Mouse (Mus musculus): ENCODE data around the gene Slc2a13. TPM values are rescaled to one million over a fixed set of nuclear protein-coding genes. Genes with fewer than 3 reads are reported as not detected.

The Slc2a13 gene
- polyA plus RNA-seq, 1 experiment from 2014 or later, result 1.9 TPM

GRCm38 (mm10) chr15:91461940-91462339, 111.1 kb downstream of the Slc2a13 start:
- Histone ChIP-seq H3K4me1 (replicated peaks; ENCODE audit: insufficient read depth, low read length) (no peaks in the 10 kb centered on the region), H3K27me3 (ENCODE audit: insufficient read depth, low read length) (no peaks in the 10 kb centered on the region), H3K4me3 (replicated peaks; ENCODE audit: low read depth, low read length) (no peak overlapping the region), H3K4me2 (ENCODE audit: low read length) (no peak overlapping the region), H3K27ac (no peak overlapping the region), H3K9ac (ENCODE audit: low read depth, low read length) (no peak overlapping the region), H3K9me3 (replicated peaks; ENCODE audit: low read length) (no peaks in the 10 kb centered on the region), H3K36me3 (ENCODE audit: insufficient read depth, low read length) (no peaks in the 10 kb centered on the region)
- ATAC-seq (replicated peaks; ENCODE audit: low FRiP score, low read depth) (no peak), DNase-seq (ENCODE audit: low spot score) (peak; percentile 11)
- no peak for TF ChIP-seq CTCF (IDR thresholded peaks at IDR 0.05; ENCODE audit: low read depth)
- WGBS, result 62% methylated on average over 2 of the region's 2 CpGs

GRCm38 (mm10) chr15:91457202-91457601, 115.9 kb downstream of the Slc2a13 start:
- Histone ChIP-seq H3K9ac (ENCODE audit: low read depth, low read length) (no peak overlapping the region), H3K4me2 (ENCODE audit: low read length) (no peak overlapping the region), H3K27ac (no peak overlapping the region), H3K36me3 (ENCODE audit: insufficient read depth, low read length) (no peaks in the 10 kb centered on the region), H3K9me3 (replicated peaks; ENCODE audit: low read length) (no peaks in the 10 kb centered on the region), H3K4me3 (replicated peaks; ENCODE audit: low read depth, low read length) (no peak overlapping the region), H3K4me1 (replicated peaks; ENCODE audit: insufficient read depth, low read length) (no peaks in the 10 kb centered on the region), H3K27me3 (ENCODE audit: insufficient read depth, low read length) (no peaks in the 10 kb centered on the region)
- no peak; the same call in 1 of the 2 replicates for ATAC-seq (replicated peaks; ENCODE audit: low FRiP score, low read depth)
- WGBS, result 39% methylated on average over 2 of the region's 2 CpGs
- TF ChIP-seq CTCF (IDR thresholded peaks at IDR 0.05; ENCODE audit: low read depth), result no peak
- peak; percentile 77 for DNase-seq (ENCODE audit: low spot score)

- no peak for ATAC-seq (replicated peaks; ENCODE audit: low FRiP score, low read depth)
Observed at GRCm38 (mm10) chr15:91445399-91445798, 127.7 kb downstream of the Slc2a13 start.

GRCm38 (mm10) chr15:91443449-91443848, 129.6 kb downstream of the Slc2a13 start:
- WGBS, result 86% methylated on average over 8 of the region's 8 CpGs
- DNase-seq (ENCODE audit: low spot score) (no peak), ATAC-seq (replicated peaks; ENCODE audit: low FRiP score, low read depth) (no peak)
- H3K9me3 ChIP-seq (replicated peaks; ENCODE audit: low read length), result no peaks in the 10 kb centered on the region
- no peak overlapping the region for H3K27ac ChIP-seq
- no peaks in the 10 kb centered on the region for H3K36me3 ChIP-seq (ENCODE audit: insufficient read depth, low read length)
- no peak overlapping the region for H3K9ac ChIP-seq (ENCODE audit: low read depth, low read length)
- H3K4me3 ChIP-seq (replicated peaks; ENCODE audit: low read depth, low read length), result no peak overlapping the region
- no peak overlapping the region for H3K4me2 ChIP-seq (ENCODE audit: low read length)
- TF ChIP-seq CTCF (IDR thresholded peaks at IDR 0.05; ENCODE audit: low read depth), result no peak
- 0 out of 2 replicates have a peak, but pooled peaks cover 8% of the 10 kb centered on the region for H3K4me1 ChIP-seq (replicated peaks; ENCODE audit: insufficient read depth, low read length)
- H3K27me3 ChIP-seq (ENCODE audit: insufficient read depth, low read length), result no peaks in the 10 kb centered on the region

More at GRCm38 (mm10) chr15:91445399-91445798, 127.7 kb downstream of the Slc2a13 start:
- Histone ChIP-seq H3K36me3 (ENCODE audit: insufficient read depth, low read length) (no peaks in the 10 kb centered on the region), H3K4me2 (ENCODE audit: low read length) (no peak overlapping the region), H3K4me3 (replicated peaks; ENCODE audit: low read depth, low read length) (no peak overlapping the region), H3K27ac (no peak overlapping the region), H3K4me1 (replicated peaks; ENCODE audit: insufficient read depth, low read length) (0 out of 2 replicates have a peak, but pooled peaks cover 8% of the 10 kb centered on the region), H3K27me3 (ENCODE audit: insufficient read depth, low read length) (no peaks in the 10 kb centered on the region), H3K9ac (ENCODE audit: low read depth, low read length) (no peak overlapping the region), H3K9me3 (replicated peaks; ENCODE audit: low read length) (no peaks in the 10 kb centered on the region)
- no peak for DNase-seq (ENCODE audit: low spot score)
- no peak for TF ChIP-seq CTCF (IDR thresholded peaks at IDR 0.05; ENCODE audit: low read depth)
- WGBS, result 71% methylated on average over 6 of the region's 6 CpGs

GRCm38 (mm10) chr15:91439883-91440282, 133.2 kb downstream of the Slc2a13 start:
- TF ChIP-seq CTCF (IDR thresholded peaks at IDR 0.05; ENCODE audit: low read depth), result no peak
- 72% methylated on average over 2 of the region's 2 CpGs for WGBS
- ATAC-seq (replicated peaks; ENCODE audit: low FRiP score, low read depth), result no peak
- Histone ChIP-seq H3K4me1 (replicated peaks; ENCODE audit: insufficient read depth, low read length) (0 out of 2 replicates have a peak, but pooled peaks cover 2% of the 10 kb centered on the region), H3K9me3 (replicated peaks; ENCODE audit: low read length) (no peaks in the 10 kb centered on the region), H3K36me3 (ENCODE audit: insufficient read depth, low read length) (no peaks in the 10 kb centered on the region), H3K4me2 (ENCODE audit: low read length) (no peak overlapping the region), H3K9ac (ENCODE audit: low read depth, low read length) (no peak overlapping the region), H3K27ac (no peak overlapping the region), H3K27me3 (ENCODE audit: insufficient read depth, low read length) (no peaks in the 10 kb centered on the region), H3K4me3 (replicated peaks; ENCODE audit: low read depth, low read length) (no peak overlapping the region)
- DNase-seq (ENCODE audit: low spot score), result no peak

GRCm38 (mm10) chr15:91425426-91425825, 147.6 kb downstream of the Slc2a13 start:
- no peak for TF ChIP-seq CTCF (IDR thresholded peaks at IDR 0.05; ENCODE audit: low read depth)
- Histone ChIP-seq H3K27ac (no peak overlapping the region), H3K4me2 (ENCODE audit: low read length) (no peak overlapping the region), H3K36me3 (ENCODE audit: insufficient read depth, low read length) (no peaks in the 10 kb centered on the region), H3K4me3 (replicated peaks; ENCODE audit: low read depth, low read length) (no peak overlapping the region), H3K9ac (ENCODE audit: low read depth, low read length) (no peak overlapping the region), H3K27me3 (ENCODE audit: insufficient read depth, low read length) (no peaks in the 10 kb centered on the region), H3K4me1 (replicated peaks; ENCODE audit: insufficient read depth, low read length) (no peaks in the 10 kb centered on the region), H3K9me3 (replicated peaks; ENCODE audit: low read length) (no peaks in the 10 kb centered on the region)
- ATAC-seq (replicated peaks; ENCODE audit: low FRiP score, low read depth), result no peak
- DNase-seq (ENCODE audit: low spot score), result no peak
- 92% methylated on average over 6 of the region's 6 CpGs for WGBS

GRCm38 (mm10) chr15:91406979-91407378, 166.1 kb downstream of the Slc2a13 start:
- 15% methylated on average over 7 of the region's 7 CpGs for WGBS

More at GRCm38 (mm10) chr15:91406979-91407378, 166.1 kb downstream of the Slc2a13 start:
- DNase-seq (ENCODE audit: low spot score) (peak; percentile 25), ATAC-seq (replicated peaks; ENCODE audit: low FRiP score, low read depth) (no peak)
- Histone ChIP-seq H3K27ac (no peak overlapping the region), H3K27me3 (ENCODE audit: insufficient read depth, low read length) (no peaks in the 10 kb centered on the region), H3K4me1 (replicated peaks; ENCODE audit: insufficient read depth, low read length) (no peaks in the 10 kb centered on the region), H3K9ac (ENCODE audit: low read depth, low read length) (no peak overlapping the region), H3K4me3 (replicated peaks; ENCODE audit: low read depth, low read length) (no peak overlapping the region), H3K9me3 (replicated peaks; ENCODE audit: low read length) (no peaks in the 10 kb centered on the region), H3K36me3 (ENCODE audit: insufficient read depth, low read length) (no peaks in the 10 kb centered on the region), H3K4me2 (ENCODE audit: low read length) (no peak overlapping the region)
- no peak for TF ChIP-seq CTCF (IDR thresholded peaks at IDR 0.05; ENCODE audit: low read depth)
